18 mouse cellular contexts compared by ENCODE assay signal in genomic region chr13:91086361-91086900, GRCm38 (mm10).
DNase-seq lines count a peak whose midpoint lies in the region; ATAC-seq and TF ChIP-seq lines count a peak whose summit lies in the region.
"Had no signal": no experiment of that assay in that cellular context is flagged by ENCODE, and none has a peak within 500 bp of the region (broad histone marks: within the 10 kb centered on the region; RNA-seq: fewer than 3 reads in every experiment).

No protein-coding gene starts in this region.

- no peak for ATAC-seq in forebrain, embryonic 14.5 days
- no peak for ATAC-seq in heart, embryonic 12.5 days (ENCODE audit: insufficient number of reproducible peaks, low FRiP score)
- peak; percentile 51 for ATAC-seq in forebrain, postnatal 0 days

- no peaks in the 10 kb centered on the region for H3K36me3 ChIP-seq in forebrain, embryonic 14.5 days (ENCODE audit: control insufficient read depth, insufficient read depth, low read length)
- H3K36me3 ChIP-seq in forebrain, embryonic 10.5 days (replicated peaks): no peaks in the 10 kb centered on the region
- H3K36me3 ChIP-seq in heart, embryonic 12.5 days: no peaks in the 10 kb centered on the region
- no peaks in the 10 kb centered on the region for H3K36me3 ChIP-seq in forebrain, postnatal 0 days (ENCODE audit: insufficient read depth)
- H3K36me3 ChIP-seq: embryonic facial prominence, embryonic 10.5 days; embryonic facial prominence, embryonic 12.5 days had no signal

- no peaks in the 10 kb centered on the region for H3K4me1 ChIP-seq in forebrain, embryonic 14.5 days (ENCODE audit: control insufficient read depth, insufficient read depth, low read length)
- peaks cover 4% of the 10 kb centered on the region for H3K4me1 ChIP-seq in forebrain, embryonic 10.5 days
- no peaks in the 10 kb centered on the region for H3K4me1 ChIP-seq in heart, embryonic 12.5 days (replicated peaks)
- no peaks in the 10 kb centered on the region for H3K4me1 ChIP-seq in forebrain, postnatal 0 days (ENCODE audit: insufficient read depth)
- H3K4me1 ChIP-seq: embryonic facial prominence, embryonic 12.5 days had no signal

- no peak overlapping the region for H3K4me3 ChIP-seq in forebrain, embryonic 14.5 days (ENCODE audit: low read depth, low read length)
- H3K4me3 ChIP-seq in forebrain, embryonic 10.5 days: no peak overlapping the region
- H3K4me3 ChIP-seq in heart, embryonic 12.5 days: no peak overlapping the region
- no peak overlapping the region for H3K4me3 ChIP-seq in forebrain, postnatal 0 days (ENCODE audit: low read depth, low read length)
- H3K4me3 ChIP-seq: embryonic facial prominence, embryonic 10.5 days; embryonic facial prominence, embryonic 12.5 days had no signal

- no peak for TF ChIP-seq POLR2A in brain, embryonic 14.5 days (IDR thresholded peaks at IDR 0.05; ENCODE audit: borderline replicate concordance, extremely low read depth, insufficient read depth, insufficient read length, poor library complexity, severe bottlenecking)

- no peaks in the 10 kb centered on the region for H3K9me3 ChIP-seq in forebrain, embryonic 14.5 days (replicated peaks; ENCODE audit: control insufficient read depth, low read length)
- H3K9me3 ChIP-seq in forebrain, embryonic 10.5 days: no peaks in the 10 kb centered on the region
- H3K9me3 ChIP-seq in heart, embryonic 12.5 days (replicated peaks): no peaks in the 10 kb centered on the region
- H3K9me3 ChIP-seq in forebrain, postnatal 0 days (ENCODE audit: low read length): no peaks in the 10 kb centered on the region
- H3K9me3 ChIP-seq: embryonic facial prominence, embryonic 10.5 days; embryonic facial prominence, embryonic 12.5 days had no signal

- no peak overlapping the region for H3K4me2 ChIP-seq in forebrain, embryonic 14.5 days (ENCODE audit: low read length)
- H3K4me2 ChIP-seq in heart, embryonic 12.5 days: no peak overlapping the region
- no peak overlapping the region for H3K4me2 ChIP-seq in forebrain, postnatal 0 days (ENCODE audit: low read depth)
- H3K4me2 ChIP-seq: embryonic facial prominence, embryonic 12.5 days had no signal

- H3K27me3 ChIP-seq in forebrain, embryonic 14.5 days (replicated peaks; ENCODE audit: control insufficient read depth, insufficient read depth, low read length): no peaks in the 10 kb centered on the region
- no peaks in the 10 kb centered on the region for H3K27me3 ChIP-seq in forebrain, embryonic 10.5 days (ENCODE audit: poor library complexity, severe bottlenecking)
- H3K27me3 ChIP-seq in heart, embryonic 12.5 days (replicated peaks): no peaks in the 10 kb centered on the region
- H3K27me3 ChIP-seq in forebrain, postnatal 0 days (ENCODE audit: insufficient read depth, low read length): no peaks in the 10 kb centered on the region
- H3K27me3 ChIP-seq: embryonic facial prominence, embryonic 12.5 days had no signal

- 0 out of 2 replicates have a peak overlapping the region, but pooled peaks have one; percentile 52 for H3K27ac ChIP-seq in forebrain, embryonic 14.5 days (ENCODE audit: low read depth, low read length)
- H3K27ac ChIP-seq in forebrain, embryonic 10.5 days: no peak overlapping the region
- no peak overlapping the region for H3K27ac ChIP-seq in heart, embryonic 12.5 days (ENCODE audit: poor library complexity, severe bottlenecking)
- H3K27ac ChIP-seq in forebrain, postnatal 0 days (ENCODE audit: low read depth, low read length): 0 out of 2 replicates have a peak overlapping the region, but pooled peaks have one; percentile 15
- H3K27ac ChIP-seq: embryonic facial prominence, embryonic 10.5 days; embryonic facial prominence, embryonic 12.5 days had no signal

- no peak overlapping the region for H3K9ac ChIP-seq in forebrain, embryonic 14.5 days (ENCODE audit: low read length)
- H3K9ac ChIP-seq in heart, embryonic 12.5 days: no peak overlapping the region
- no peak overlapping the region for H3K9ac ChIP-seq in forebrain, postnatal 0 days
- H3K9ac ChIP-seq: embryonic facial prominence, embryonic 12.5 days had no signal

- DNase-seq in forebrain, embryonic 14.5 days (ENCODE audit: low spot score): no peak
- DNase-seq in forebrain, embryonic 10.5 days (ENCODE audit: extremely low spot score, low spot score): no peak
- peak; percentile 7 for DNase-seq in heart, adult 11 months
- peak; percentile 12 for DNase-seq in brain, embryonic 14.5 days (ENCODE audit: low read depth)
- DNase-seq in forebrain, postnatal 0 days: no peak
- no peak for DNase-seq in right cerebral cortex, postnatal 25 days
- DNase-seq in layer of hippocampus, postnatal 36 days: no peak
- DNase-seq: adrenal gland, adult 2 months; adrenal gland, postnatal 10 days; adrenal gland, postnatal 25 days; cerebellum, adult 11-12 months; cerebellum, adult 2 months; cerebellum, adult 9-10 months; cerebellum, postnatal 10 days; cerebellum, postnatal 25 days had no signal

- WGBS in forebrain, embryonic 14.5 days: 92% methylated on average over 12 of the region's 12 CpGs
- WGBS in forebrain, embryonic 10.5 days: 92% methylated on average over 12 of the region's 12 CpGs
- WGBS in heart, embryonic 12.5 days: 89% methylated on average over 12 of the region's 12 CpGs
- WGBS in forebrain, postnatal 0 days: 82% methylated on average over 12 of the region's 12 CpGs

- no peak for TF ChIP-seq CTCF in brain, embryonic 14.5 days (IDR thresholded peaks at IDR 0.05; ENCODE audit: borderline replicate concordance, extremely low read depth, insufficient read depth, insufficient read length)
- no peak for TF ChIP-seq CTCF in forebrain, postnatal 0 days (IDR thresholded peaks at IDR 0.05; ENCODE audit: low read depth)

Comparison
In these comparisons a context has a peak if more than half of its experiments do, and no peak if none do; other contexts are left out.
1. H3K27ac ChIP-seq: peak in forebrain, embryonic 14.5 days (single experiment) and forebrain, postnatal 0 days (single experiment); none in forebrain, embryonic 10.5 days (single experiment) and heart, embryonic 12.5 days (single experiment).
2. DNase-seq: peak in heart, adult 11 months (single experiment) and brain, embryonic 14.5 days (single experiment); none in forebrain, embryonic 14.5 days (single experiment), forebrain, embryonic 10.5 days (single experiment), forebrain, postnatal 0 days (single experiment), right cerebral cortex, postnatal 25 days (single experiment) and layer of hippocampus, postnatal 36 days (0 of 2).